Mouse (Mus musculus): ENCODE results near the gene Wrb. TPM values are rescaled to one million over a fixed set of nuclear protein-coding genes. Genes with fewer than 3 reads are reported as not detected.

The Wrb gene
- polyA plus RNA-seq, 1 experiment from 2014 or later, result 51.3 TPM

- Histone ChIP-seq H3K27ac (replicated peaks) (peak overlapping the region; percentile 86), H3K36me3 (peaks cover 5% of the 10 kb centered on the region; the same call in 1 of the 2 replicates), H3K4me1 (peaks cover 28% of the 10 kb centered on the region), H3K27me3 (no peaks in the 10 kb centered on the region), H3K4me2 (replicated peaks) (peak overlapping the region; percentile 89), H3K9ac (peak overlapping the region; percentile 73; the same call in 1 of the 2 replicates), H3K4me3 (replicated peaks) (peak overlapping the region; percentile 58), H3K9me3 (replicated peaks) (no peaks in the 10 kb centered on the region)
- WGBS, result 43% methylated on average over 12 of the region's 12 CpGs
- ATAC-seq (ENCODE audit: insufficient number of reproducible peaks, low FRiP score, low TSS enrichment, low read depth), result no peak
Observed at GRCm38 (mm10) chr16:96158511-96159080, 13.4 kb downstream of the Wrb start.

GRCm38 (mm10) chr16:96159091-96159731 lies 14.0 kb downstream of the Wrb start:
- peak overlapping the region; percentile 86 for H3K27ac ChIP-seq (replicated peaks)
- peak overlapping the region; percentile 89 for H3K4me2 ChIP-seq (replicated peaks)
- peaks cover 2% of the 10 kb centered on the region; the same call in 1 of the 2 replicates for H3K36me3 ChIP-seq
- 1% methylated on average over 67 of the region's 67 CpGs for WGBS
- peak; percentile 53; the same call in 1 of the 2 replicates for ATAC-seq (ENCODE audit: insufficient number of reproducible peaks, low FRiP score, low TSS enrichment, low read depth)
- peak overlapping the region; percentile 73 for H3K9ac ChIP-seq
- H3K4me3 ChIP-seq (replicated peaks), result peak overlapping the region; percentile 58
- H3K27me3 ChIP-seq, result no peaks in the 10 kb centered on the region
- H3K9me3 ChIP-seq (replicated peaks), result no peaks in the 10 kb centered on the region
- H3K4me1 ChIP-seq, result peaks cover 28% of the 10 kb centered on the region

- ATAC-seq (ENCODE audit: insufficient number of reproducible peaks, low FRiP score, low TSS enrichment, low read depth), result no peak
- WGBS, result 75% methylated on average over 20 of the region's 20 CpGs
- Histone ChIP-seq H3K36me3 (no peaks in the 10 kb centered on the region), H3K27me3 (no peaks in the 10 kb centered on the region), H3K9ac (peak overlapping the region; percentile 73; the same call in 1 of the 2 replicates), H3K27ac (replicated peaks) (peak overlapping the region; percentile 86), H3K9me3 (replicated peaks) (no peaks in the 10 kb centered on the region), H3K4me1 (peaks cover 26% of the 10 kb centered on the region), H3K4me2 (replicated peaks) (peak overlapping the region; percentile 89), H3K4me3 (replicated peaks) (peak overlapping the region; percentile 58)
Observed at GRCm38 (mm10) chr16:96159794-96160346, 14.7 kb downstream of the Wrb start.

- 80% methylated on average over 1 of the region's 1 CpGs for WGBS
- Histone ChIP-seq H3K9ac (no peak overlapping the region), H3K4me2 (replicated peaks) (no peak overlapping the region)
Observed at GRCm38 (mm10) chr16:96160927-96161326, 15.7 kb downstream of the Wrb start.

GRCm38 (mm10) chr16:96161336-96161735 lies 16.1 kb downstream of the Wrb start:
- ATAC-seq (ENCODE audit: insufficient number of reproducible peaks, low FRiP score, low TSS enrichment, low read depth), result no peak
- no peaks in the 10 kb centered on the region for H3K9me3 ChIP-seq (replicated peaks)

More at GRCm38 (mm10) chr16:96160927-96161326, 15.7 kb downstream of the Wrb start:
- no peak for ATAC-seq (ENCODE audit: insufficient number of reproducible peaks, low FRiP score, low TSS enrichment, low read depth)
- peaks cover 20% of the 10 kb centered on the region for H3K4me1 ChIP-seq
- no peaks in the 10 kb centered on the region for H3K36me3 ChIP-seq
- no peaks in the 10 kb centered on the region for H3K9me3 ChIP-seq (replicated peaks)
- no peaks in the 10 kb centered on the region for H3K27me3 ChIP-seq
- H3K4me3 ChIP-seq (replicated peaks), result no peak overlapping the region
- H3K27ac ChIP-seq (replicated peaks), result no peak overlapping the region

GRCm38 (mm10) chr16:96165723-96166264 lies 20.6 kb downstream of the Wrb start:
- Histone ChIP-seq H3K9me3 (replicated peaks) (no peaks in the 10 kb centered on the region), H3K4me3 (replicated peaks) (no peak overlapping the region), H3K9ac (no peak overlapping the region), H3K36me3 (no peaks in the 10 kb centered on the region), H3K4me2 (replicated peaks) (no peak overlapping the region), H3K27ac (replicated peaks) (no peak overlapping the region), H3K27me3 (no peaks in the 10 kb centered on the region), H3K4me1 (no peaks in the 10 kb centered on the region)
- no peak for ATAC-seq (ENCODE audit: insufficient number of reproducible peaks, low FRiP score, low TSS enrichment, low read depth)
- WGBS, result 71% methylated on average over 4 of the region's 4 CpGs

More at GRCm38 (mm10) chr16:96161336-96161735, 16.1 kb downstream of the Wrb start:
- Histone ChIP-seq H3K27me3 (no peaks in the 10 kb centered on the region), H3K4me1 (peaks cover 20% of the 10 kb centered on the region), H3K4me2 (replicated peaks) (no peak overlapping the region), H3K9ac (no peak overlapping the region), H3K36me3 (no peaks in the 10 kb centered on the region), H3K4me3 (replicated peaks) (no peak overlapping the region), H3K27ac (replicated peaks) (no peak overlapping the region)
- 90% methylated on average over 4 of the region's 4 CpGs for WGBS

- no peak overlapping the region for H3K9ac ChIP-seq
- 74% methylated on average over 4 of the region's 4 CpGs for WGBS
- H3K4me3 ChIP-seq (replicated peaks), result no peak overlapping the region
- no peak for ATAC-seq (ENCODE audit: insufficient number of reproducible peaks, low FRiP score, low TSS enrichment, low read depth)
- no peaks in the 10 kb centered on the region for H3K36me3 ChIP-seq
- H3K27ac ChIP-seq (replicated peaks), result no peak overlapping the region
- H3K9me3 ChIP-seq (replicated peaks), result no peaks in the 10 kb centered on the region
- H3K4me1 ChIP-seq, result no peaks in the 10 kb centered on the region
- no peak overlapping the region for H3K4me2 ChIP-seq (replicated peaks)
- no peaks in the 10 kb centered on the region for H3K27me3 ChIP-seq
Observed at GRCm38 (mm10) chr16:96168837-96169236, 23.6 kb downstream of the Wrb start.

GRCm38 (mm10) chr16:96173648-96174047 lies 28.4 kb downstream of the Wrb start:
- no peak overlapping the region for H3K4me2 ChIP-seq (replicated peaks)
- no peaks in the 10 kb centered on the region for H3K27me3 ChIP-seq
- H3K9ac ChIP-seq, result no peak overlapping the region
- no peaks in the 10 kb centered on the region for H3K4me1 ChIP-seq
- no peak overlapping the region for H3K4me3 ChIP-seq (replicated peaks)
- ATAC-seq (ENCODE audit: insufficient number of reproducible peaks, low FRiP score, low TSS enrichment, low read depth), result no peak
- no peaks in the 10 kb centered on the region for H3K9me3 ChIP-seq (replicated peaks)
- 72% methylated on average over 8 of the region's 8 CpGs for WGBS
- H3K36me3 ChIP-seq, result no peaks in the 10 kb centered on the region
- H3K27ac ChIP-seq (replicated peaks), result no peak overlapping the region

GRCm38 (mm10) chr16:96175399-96175798 lies 30.2 kb downstream of the Wrb start:
- no peak overlapping the region for H3K9ac ChIP-seq
- no peak overlapping the region for H3K27ac ChIP-seq (replicated peaks)
- H3K36me3 ChIP-seq, result no peaks in the 10 kb centered on the region
- 46% methylated on average over 2 of the region's 2 CpGs for WGBS
- H3K9me3 ChIP-seq (replicated peaks), result no peaks in the 10 kb centered on the region
- 0 out of 2 replicates have a peak, but pooled peaks have one; percentile 51 for ATAC-seq (ENCODE audit: insufficient number of reproducible peaks, low FRiP score, low TSS enrichment, low read depth)
- H3K4me3 ChIP-seq (replicated peaks), result no peak overlapping the region
- H3K4me2 ChIP-seq (replicated peaks), result no peak overlapping the region
- H3K4me1 ChIP-seq, result no peaks in the 10 kb centered on the region
- no peaks in the 10 kb centered on the region for H3K27me3 ChIP-seq

- no peaks in the 10 kb centered on the region for H3K4me1 ChIP-seq
- no peak for ATAC-seq (ENCODE audit: insufficient number of reproducible peaks, low FRiP score, low TSS enrichment, low read depth)
- H3K9me3 ChIP-seq (replicated peaks), result no peaks in the 10 kb centered on the region
- no peak overlapping the region for H3K27ac ChIP-seq (replicated peaks)
- H3K27me3 ChIP-seq, result no peaks in the 10 kb centered on the region
- no peaks in the 10 kb centered on the region for H3K36me3 ChIP-seq
- no peak overlapping the region for H3K9ac ChIP-seq
- H3K4me2 ChIP-seq (replicated peaks), result no peak overlapping the region
- no peak overlapping the region for H3K4me3 ChIP-seq (replicated peaks)
Observed at GRCm38 (mm10) chr16:96179156-96179555, 33.9 kb downstream of the Wrb start.

- H3K36me3 ChIP-seq, result no peaks in the 10 kb centered on the region
- ATAC-seq (ENCODE audit: insufficient number of reproducible peaks, low FRiP score, low TSS enrichment, low read depth), result no peak
- H3K4me1 ChIP-seq, result peaks cover 6% of the 10 kb centered on the region
- H3K9me3 ChIP-seq (replicated peaks), result no peaks in the 10 kb centered on the region
- H3K27me3 ChIP-seq, result peaks cover 4% of the 10 kb centered on the region
- WGBS, result 84% methylated on average over 5 of the region's 5 CpGs
- H3K9ac ChIP-seq, result no peak overlapping the region
- H3K4me2 ChIP-seq (replicated peaks), result no peak overlapping the region
- H3K27ac ChIP-seq (replicated peaks), result no peak overlapping the region
- H3K4me3 ChIP-seq (replicated peaks), result no peak overlapping the region
Observed at GRCm38 (mm10) chr16:96187619-96188018, 42.4 kb downstream of the Wrb start.

Measured in embryonic facial prominence, embryonic 15.5 days (tissue).